Mouse (Mus musculus) ES-Bruce4 (cell line): ENCODE results near the gene Tln1.

ENCODE experiments used
- CTCF ChIP-seq: IDR thresholded peaks from one replicate; pipeline ENCODE4 v1.8.1; 2011; ENCODE audit warnings: low read depth, low read length
- EP300 ChIP-seq: IDR thresholded peaks from 2 replicates; pipeline ENCODE4 v1.6.1; 2011; ENCODE audit warnings: low read depth, low read length; ENCODE audit not compliant: insufficient read depth
- POLR2A ChIP-seq: IDR thresholded peaks from one replicate; pipeline ENCODE4 v1.8.1; 2011; ENCODE audit warnings: low read length; ENCODE audit not compliant: insufficient read depth

GRCm38 (mm10) chr4:43511675-43512454, 50.6 kb downstream of the Tln1 start:
- TF ChIP-seq CTCF (no peak), POLR2A (no peak), EP300 (no peak)
